Mouse (Mus musculus) stomach, postnatal 0 days (tissue): Measurements from ENCODE around the gene Capsl. TPM values are rescaled to one million over a fixed set of nuclear protein-coding genes. Genes with fewer than 3 reads are reported as not detected.

Source experiments
- ATAC-seq: fragments of 200-750 bp; cut with Nextera tagmentation; 2 replicates; pipeline ENCODE4 v1.8.0; 2017; ENCODE audit not compliant: low FRiP score, low TSS enrichment
- DNase-seq: peaks from one replicate; pipeline ENCODE4 v3.0.0-alpha.2; 2016; ENCODE audit warnings: low spot score
- H3K27ac ChIP-seq: fragments of 300-500 bp; sonication (generic); replicated peaks from 2 replicates; pipeline ENCODE4 v1.5.1; 2014; ENCODE audit warnings: mild to moderate bottlenecking, control low read depth
- H3K27me3 ChIP-seq: fragments of 300-500 bp; sonication (generic); 2 replicates; pipeline ENCODE4 v1.6.1; 2014; ENCODE audit warnings: low read length; ENCODE audit not compliant: control insufficient read depth, insufficient read depth
- H3K36me3 ChIP-seq: fragments of 300-500 bp; sonication (generic); 2 replicates; pipeline ENCODE4 v1.6.1; 2014; ENCODE audit warnings: low read length, mixed read lengths; ENCODE audit not compliant: control insufficient read depth, insufficient read depth
- H3K4me1 ChIP-seq: fragments of 300-500 bp; sonication (generic); replicated peaks from 2 replicates; pipeline ENCODE4 v1.6.1; 2014; ENCODE audit warnings: antibody characterized with exemption; ENCODE audit not compliant: control insufficient read depth, insufficient read depth
- H3K4me2 ChIP-seq: fragments of 300-500 bp; sonication (generic); replicated peaks from 2 replicates; pipeline ENCODE4 v1.6.1; 2014; ENCODE audit warnings: low read depth, mild to moderate bottlenecking, control low read depth, moderate library complexity
- H3K4me3 ChIP-seq: fragments of 300-500 bp; sonication (generic); 2 replicates; pipeline ENCODE4 v1.5.1; 2014; ENCODE audit warnings: low read depth, low read length, control low read depth
- H3K9ac ChIP-seq: fragments of 300-500 bp; sonication (generic); 2 replicates; pipeline ENCODE4 v1.6.1; 2014; ENCODE audit warnings: mild to moderate bottlenecking, low read length, control low read depth, mixed read lengths
- H3K9me3 ChIP-seq: fragments of 300-500 bp; sonication (generic); 2 replicates; pipeline ENCODE4 v1.6.1; 2016; ENCODE audit warnings: low read length; ENCODE audit not compliant: control insufficient read depth
- CTCF ChIP-seq: IDR thresholded peaks from 2 replicates; pipeline ENCODE4 v1.5.1; 2016; ENCODE audit warnings: antibody characterized with exemption, low read depth, mild to moderate bottlenecking, moderate library complexity
- EP300 ChIP-seq: optimal IDR thresholded peaks from 2 replicates; pipeline ENCODE3; 2016; ENCODE audit warnings: antibody characterized with exemption
- WGBS: fragments of 180-500 bp; shearing (Covaris S2); extraction: QIAGEN DNeasy Blood & Tissue Kit; methylation state at CpG from one replicate; pipeline ENCODE4 v1.1.7; 2014; 5-methylcytosine and 5-hydroxymethylcytosine counted together
- polyA plus RNA-seq: library from polyadenylated mRNA; unstranded; fragments of >200 nt; fragmentation: Nextera tagmentation; extraction: Ambion mirVana; gene quantifications from 2 replicates; pipeline ENCODE4 v1.2.1, GENCODE M21; 2015

Gene Capsl
- 6.8 and 7.4 TPM in 2 replicates for polyA plus RNA-seq

DNA sequence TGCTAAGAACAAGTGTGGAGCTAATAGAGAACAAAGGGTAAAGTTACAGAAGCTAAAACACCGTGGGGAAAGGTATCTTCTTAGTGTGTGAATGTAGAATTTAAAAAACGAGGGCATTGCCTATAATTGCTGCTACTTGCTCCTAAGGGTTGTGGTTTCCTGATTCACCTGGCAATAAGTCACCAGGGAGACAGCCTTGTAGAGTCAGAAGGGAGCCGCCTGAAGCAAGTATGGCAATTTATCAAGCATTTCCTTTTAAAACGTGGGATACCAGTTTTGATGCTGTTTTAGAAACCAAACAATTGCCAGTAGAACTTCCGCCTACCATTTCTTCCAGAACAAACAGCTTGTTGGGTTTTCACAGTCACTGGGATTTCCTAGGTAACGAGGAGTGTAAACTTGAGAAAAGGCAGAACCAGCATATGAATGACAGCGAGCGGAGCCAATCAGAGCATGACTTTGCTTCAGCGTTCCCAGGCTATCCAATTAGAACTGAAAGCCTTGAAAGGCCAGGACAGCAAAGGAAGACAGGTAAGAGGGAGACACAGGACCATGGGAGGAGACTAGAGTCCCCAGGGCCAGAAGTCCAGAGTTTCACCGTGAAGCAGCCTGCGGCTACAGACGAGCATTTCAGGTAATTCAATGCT lies at the start of gene Capsl:
Gene Capsl (plus strand): TSS at position 495 of the 647 bp plus-strand sequence.
- peak; percentile 100 for ATAC-seq
- peak; percentile 86 for DNase-seq
- no peaks in the 10 kb centered on the region for H3K36me3 ChIP-seq
- H3K27me3 ChIP-seq = no peaks in the 10 kb centered on the region
- no peaks in the 10 kb centered on the region for H3K9me3 ChIP-seq
- peak within 1 kb of the TSS; percentile 15; the same call in 1 of the 2 replicates for H3K4me3 ChIP-seq
- WGBS = 32% methylated on average over 12 of the region's 12 CpGs
- H3K9ac ChIP-seq = no peak within 1 kb of the TSS
- H3K4me2 ChIP-seq = peak within 1 kb of the TSS; percentile 36; the same call in 1 of the 2 replicates
- H3K4me1 ChIP-seq = no peaks in the 10 kb centered on the region
- H3K27ac ChIP-seq = peak within 1 kb of the TSS; percentile 40; the same call in 1 of the 2 replicates
- TF ChIP-seq EP300 = no peak
- TF ChIP-seq CTCF = no peak

DNA sequence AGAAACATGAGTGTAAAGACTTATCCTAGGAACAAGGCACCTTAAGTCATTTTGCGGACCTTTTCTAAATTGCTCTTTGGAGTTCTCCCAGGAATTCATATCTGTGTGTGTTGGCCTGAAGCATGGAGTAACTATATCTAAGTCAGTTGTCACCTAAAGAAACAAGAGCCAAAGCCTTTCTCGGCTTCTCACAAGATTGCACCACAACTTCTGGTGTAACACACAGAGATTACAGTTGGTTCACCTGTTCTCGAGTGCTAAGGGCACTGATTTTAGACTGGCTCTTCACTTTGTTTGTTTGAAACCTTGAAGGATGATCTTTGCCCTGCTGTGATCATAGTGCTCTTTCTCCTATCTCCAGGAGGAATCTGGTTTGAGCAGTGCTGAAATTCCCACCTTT lies 26.4 kb upstream of the Capsl start:
- Histone ChIP-seq H3K4me1 (no peaks in the 10 kb centered on the region), H3K4me3 (no peak overlapping the region), H3K27me3 (no peaks in the 10 kb centered on the region), H3K9ac (no peak overlapping the region), H3K27ac (no peak overlapping the region), H3K36me3 (no peaks in the 10 kb centered on the region), H3K9me3 (no peaks in the 10 kb centered on the region), H3K4me2 (no peak overlapping the region)
- ATAC-seq (no peak), DNase-seq (no peak)
- TF ChIP-seq CTCF (no peak), EP300 (no peak)
- 89% methylated on average over 3 of the region's 3 CpGs for WGBS

DNA sequence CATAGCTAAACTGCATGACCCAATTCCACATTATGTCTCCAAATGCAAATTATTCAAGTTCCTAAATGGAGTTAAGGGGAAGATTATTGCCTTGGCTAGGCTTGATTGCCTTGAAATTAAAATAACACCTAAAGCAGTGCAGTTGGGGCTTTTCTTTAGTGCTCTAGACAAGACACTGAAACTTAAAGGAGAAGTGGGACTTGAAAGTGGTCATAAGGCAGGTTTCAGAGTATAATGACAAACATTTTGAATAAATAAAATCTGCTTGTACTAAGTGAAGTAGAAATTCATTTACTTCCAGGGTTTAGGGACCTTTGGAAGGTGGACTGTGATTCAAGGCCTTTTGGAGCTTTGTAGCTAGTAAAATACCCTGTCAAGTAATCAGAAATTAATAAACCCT lies 14.7 kb upstream of the Capsl start:
- Histone ChIP-seq H3K27ac (no peak overlapping the region), H3K4me1 (no peaks in the 10 kb centered on the region), H3K4me3 (no peak overlapping the region), H3K4me2 (no peak overlapping the region), H3K27me3 (no peaks in the 10 kb centered on the region), H3K9ac (no peak overlapping the region), H3K36me3 (no peaks in the 10 kb centered on the region), H3K9me3 (no peaks in the 10 kb centered on the region)
- ATAC-seq (no peak), DNase-seq (no peak)
- no peak for TF ChIP-seq EP300
- TF ChIP-seq CTCF = no peak

DNA sequence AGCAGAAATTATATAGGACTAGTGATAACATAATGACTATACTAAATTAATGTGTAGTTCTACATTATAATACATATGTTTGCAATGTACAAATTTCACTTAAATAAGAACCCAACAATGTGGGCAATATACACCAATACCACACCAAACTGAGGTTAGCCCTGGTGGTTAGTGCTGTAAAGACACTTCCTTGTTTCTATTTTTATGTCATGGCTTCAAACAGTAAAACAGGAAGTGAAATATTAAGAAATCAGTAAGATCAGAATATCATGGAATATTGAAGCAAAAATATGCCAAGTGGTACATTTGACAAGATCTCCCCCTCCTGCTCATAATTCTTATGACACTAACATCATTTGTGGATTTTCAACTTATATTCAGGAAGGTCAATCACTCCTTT lies 8.0 kb upstream of the Capsl start:
- H3K4me2 ChIP-seq = no peak overlapping the region
- H3K36me3 ChIP-seq = no peaks in the 10 kb centered on the region
- no peak for DNase-seq
- H3K4me1 ChIP-seq = no peaks in the 10 kb centered on the region
- H3K9me3 ChIP-seq = no peaks in the 10 kb centered on the region
- ATAC-seq = no peak
- H3K27ac ChIP-seq = no peak overlapping the region
- no peaks in the 10 kb centered on the region for H3K27me3 ChIP-seq
- no peak overlapping the region for H3K9ac ChIP-seq
- no peak overlapping the region for H3K4me3 ChIP-seq
- TF ChIP-seq CTCF (no peak), EP300 (no peak)

DNA sequence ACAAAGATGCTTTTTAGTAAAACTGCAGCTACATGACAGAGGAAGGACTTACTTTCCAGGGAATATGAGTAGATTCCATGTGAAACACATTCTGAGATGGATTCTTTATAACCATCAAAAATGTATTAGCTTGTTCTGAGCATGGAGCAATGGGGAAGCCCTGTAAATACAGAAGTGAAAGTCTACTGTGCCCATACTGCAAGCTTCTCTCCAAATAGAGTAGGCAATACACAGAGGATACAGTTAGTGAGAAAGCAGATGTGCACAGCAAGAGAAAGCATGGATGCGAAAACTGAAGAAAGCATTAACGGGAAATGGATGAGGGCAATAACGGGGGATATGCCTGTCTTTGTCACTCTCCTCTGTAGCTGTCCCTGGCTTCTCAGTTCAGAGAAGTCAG lies 6.0 kb upstream of the Capsl start:
- 82% methylated on average over 3 of the region's 3 CpGs for WGBS
- Histone ChIP-seq H3K9me3 (no peaks in the 10 kb centered on the region), H3K27ac (no peak overlapping the region), H3K27me3 (no peaks in the 10 kb centered on the region), H3K36me3 (no peaks in the 10 kb centered on the region), H3K9ac (no peak overlapping the region), H3K4me1 (no peaks in the 10 kb centered on the region), H3K4me3 (no peak overlapping the region), H3K4me2 (no peak overlapping the region)
- DNase-seq = no peak
- no peak for ATAC-seq
- TF ChIP-seq CTCF = no peak
- TF ChIP-seq EP300 = no peak

DNA sequence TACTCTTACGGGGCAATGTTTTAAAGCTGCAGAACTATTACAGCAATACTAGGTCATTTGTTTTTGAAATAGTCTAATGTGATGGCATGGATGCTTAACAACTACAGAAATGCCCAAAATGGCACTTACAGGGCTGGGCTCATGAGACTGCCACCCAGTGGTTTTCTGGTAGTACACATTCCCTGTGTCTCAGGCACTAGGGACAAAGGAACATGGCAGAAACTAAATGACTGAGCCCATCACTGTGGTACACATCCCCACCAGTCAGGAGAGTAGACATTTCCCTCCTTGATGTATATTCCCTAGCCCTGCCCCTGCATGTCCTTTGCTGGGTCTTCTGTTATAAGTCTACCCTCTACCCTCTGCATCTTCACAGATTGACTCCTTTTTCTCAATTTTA lies 16.2 kb downstream of the Capsl start:
- 90% methylated on average over 1 of the region's 1 CpGs for WGBS

More for the DNA sequence above, 16.2 kb downstream of the Capsl start:
- H3K4me1 ChIP-seq = no peaks in the 10 kb centered on the region
- no peaks in the 10 kb centered on the region for H3K9me3 ChIP-seq
- ATAC-seq (no peak), DNase-seq (no peak)
- no peak overlapping the region for H3K9ac ChIP-seq
- no peak overlapping the region for H3K4me2 ChIP-seq
- no peak overlapping the region for H3K27ac ChIP-seq
- peak; percentile 57 for TF ChIP-seq CTCF
- TF ChIP-seq EP300 = no peak
- H3K27me3 ChIP-seq = no peaks in the 10 kb centered on the region
- H3K4me3 ChIP-seq = no peak overlapping the region
- no peaks in the 10 kb centered on the region for H3K36me3 ChIP-seq
